Mouse (Mus musculus) neural tube, embryonic 14.5 days (tissue): Measurements from ENCODE around the gene Hmx1. TPM values are rescaled to one million over a fixed set of nuclear protein-coding genes. Genes with fewer than 3 reads are reported as not detected.

Experiments used
- ATAC-seq: fragments of 200-750 bp; cut with Nextera tagmentation; 2 replicates; pipeline ENCODE4 v1.8.0; 2017; ENCODE audit warnings: low read depth, mild to moderate bottlenecking, moderate TSS enrichment, moderate library complexity
- H3K27ac ChIP-seq: fragments of 300-500 bp; sonication (generic); 2 replicates; pipeline ENCODE4 v1.5.1; 2014; ENCODE audit warnings: low read depth, mild to moderate bottlenecking, control low read depth, low read length, moderate library complexity, mixed read lengths
- H3K27me3 ChIP-seq: fragments of 300-500 bp; sonication (generic); 2 replicates; pipeline ENCODE4 v1.6.1; 2014; ENCODE audit warnings: low read length; ENCODE audit not compliant: control insufficient read depth, insufficient read depth
- H3K36me3 ChIP-seq: fragments of 300-500 bp; sonication (generic); 2 replicates; pipeline ENCODE4 v1.6.1; 2014; ENCODE audit warnings: low read length, mixed read lengths; ENCODE audit not compliant: control insufficient read depth, insufficient read depth
- H3K4me1 ChIP-seq: fragments of 300-500 bp; sonication (generic); 2 replicates; pipeline ENCODE4 v1.6.1; 2014; ENCODE audit warnings: low read length; ENCODE audit not compliant: control insufficient read depth, insufficient read depth
- H3K4me2 ChIP-seq: fragments of 300-500 bp; sonication (generic); 2 replicates; pipeline ENCODE4 v1.6.1; 2014; ENCODE audit warnings: mild to moderate bottlenecking, low read depth, low read length, control low read depth
- H3K4me3 ChIP-seq: fragments of 300-500 bp; sonication (generic); 2 replicates; pipeline ENCODE4 v1.5.1; 2014; ENCODE audit warnings: low read depth, low read length, control low read depth, mixed read lengths
- H3K9ac ChIP-seq: fragments of 300-500 bp; sonication (generic); replicated peaks from 2 replicates; pipeline ENCODE4 v1.6.1; 2014; ENCODE audit warnings: low read depth, mild to moderate bottlenecking, control low read depth, low read length, mixed read lengths
- H3K9me3 ChIP-seq: fragments of 300-500 bp; sonication (generic); 2 replicates; pipeline ENCODE4 v1.6.1; 2016; ENCODE audit warnings: low read length; ENCODE audit not compliant: control insufficient read depth
- WGBS: fragments of 180-500 bp; shearing (Covaris S2); extraction: QIAGEN DNeasy Blood & Tissue Kit; methylation state at CpG from one replicate; pipeline ENCODE4 v1.1.7; 2014; 5-methylcytosine and 5-hydroxymethylcytosine counted together
- polyA plus RNA-seq: library from polyadenylated mRNA; unstranded; fragments of >200 nt; fragmentation: Nextera tagmentation; extraction: Ambion mirVana; gene quantifications from 2 replicates; pipeline ENCODE4 v1.2.1, GENCODE M21; 2014

The Hmx1 gene
- 0.17 and 3.3 TPM in 2 replicates for polyA plus RNA-seq

DNA sequence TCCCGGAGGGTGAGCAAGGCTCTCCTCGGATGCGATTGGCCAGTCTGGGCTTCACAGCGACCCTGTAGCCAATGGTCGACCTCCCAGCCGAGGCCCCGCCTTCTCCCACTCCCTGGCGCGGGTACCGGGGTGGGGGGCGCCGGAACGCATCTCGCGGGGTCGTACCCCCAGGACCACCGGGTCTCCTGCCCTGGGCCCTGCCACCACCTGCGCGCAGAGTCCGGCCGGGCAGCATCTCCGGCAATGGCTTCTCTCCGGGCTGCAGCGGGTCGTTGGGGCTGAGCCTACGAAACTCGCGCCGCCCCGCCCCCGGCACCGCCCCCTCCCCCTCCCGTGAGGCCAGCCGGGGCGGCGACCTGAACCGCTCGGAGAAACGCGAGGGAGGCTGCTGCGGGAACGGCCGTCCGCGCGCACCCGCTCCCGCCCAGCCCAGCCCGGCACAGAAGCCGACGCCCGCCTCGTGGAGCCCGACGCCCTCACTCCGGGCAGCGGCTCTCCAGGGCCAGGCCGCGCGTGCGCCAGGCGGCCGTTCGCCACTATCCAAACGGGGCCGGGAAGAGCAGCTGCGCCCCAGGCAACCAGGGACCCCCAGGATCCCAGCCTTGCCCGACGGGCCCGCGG, at the start of gene Hmx1:
Gene Hmx1, plus strand, starts transcription at position 618 of the 621 bp plus-strand sequence.
- under 1% methylated on average over 53 of the region's 71 CpGs for WGBS

DNA sequence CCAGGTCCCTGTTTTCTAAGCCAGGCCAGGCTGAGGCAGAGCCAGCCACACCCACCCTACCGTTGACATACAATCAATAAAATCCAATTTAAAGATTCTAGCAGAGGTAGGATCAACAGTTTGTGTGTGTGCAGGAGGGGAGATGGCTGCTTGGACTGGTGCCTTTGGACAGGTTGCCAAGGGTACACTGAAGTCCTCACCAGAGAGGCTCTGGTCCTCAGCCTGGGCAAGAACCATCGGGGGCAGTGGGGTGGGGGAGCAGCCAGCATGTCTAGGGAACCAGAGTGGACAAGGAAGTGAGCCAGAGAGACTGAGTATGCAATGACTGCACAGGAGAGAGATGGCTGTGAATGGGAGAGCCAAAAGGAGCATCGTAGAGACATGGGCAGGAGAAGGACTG, 43.8 kb upstream of the Hmx1 start:
- Histone ChIP-seq H3K9ac (no peak overlapping the region), H3K4me1 (no peaks in the 10 kb centered on the region), H3K36me3 (no peaks in the 10 kb centered on the region), H3K27me3 (no peaks in the 10 kb centered on the region), H3K4me2 (no peak overlapping the region), H3K27ac (no peak overlapping the region), H3K9me3 (no peaks in the 10 kb centered on the region), H3K4me3 (no peak overlapping the region)
- WGBS: 78% methylated on average over 3 of the region's 3 CpGs
- ATAC-seq: no peak

More for the DNA sequence above, at the start of gene Hmx1:
- Histone ChIP-seq H3K9me3 (no peaks in the 10 kb centered on the region), H3K4me2 (peak within 1 kb of the TSS; percentile 41), H3K4me1 (no peaks in the 10 kb centered on the region), H3K36me3 (no peaks in the 10 kb centered on the region), H3K9ac (no peak within 1 kb of the TSS), H3K27me3 (peaks cover 95% of the 10 kb centered on the region), H3K4me3 (peak within 1 kb of the TSS; percentile 26), H3K27ac (no peak within 1 kb of the TSS)
- peak; percentile 83 for ATAC-seq

DNA sequence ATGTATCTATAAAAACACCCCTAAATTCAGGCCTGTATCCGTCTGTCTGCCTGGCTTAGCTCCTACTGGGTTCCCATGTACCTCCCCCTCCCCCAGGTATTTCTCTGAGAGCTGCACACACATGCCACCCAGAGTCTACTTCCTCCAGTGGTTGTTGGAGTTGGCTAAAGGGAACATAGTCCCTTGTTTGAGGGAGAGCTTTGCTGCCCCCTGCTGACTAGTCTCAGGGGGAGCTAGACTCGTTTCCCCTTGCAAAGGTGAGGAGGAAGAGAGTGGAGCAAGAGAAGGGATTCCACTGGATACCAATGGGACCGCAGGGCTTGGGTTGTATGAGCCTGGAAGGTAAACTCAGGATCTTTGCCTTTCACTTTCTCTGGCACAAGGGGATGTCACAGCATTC, 40.1 kb upstream of the Hmx1 start:
- WGBS: 16% methylated on average over 3 of the region's 3 CpGs
- Histone ChIP-seq H3K27me3 (no peaks in the 10 kb centered on the region), H3K4me1 (no peaks in the 10 kb centered on the region), H3K4me3 (no peak overlapping the region), H3K27ac (no peak overlapping the region), H3K4me2 (no peak overlapping the region), H3K9ac (no peak overlapping the region), H3K36me3 (no peaks in the 10 kb centered on the region), H3K9me3 (no peaks in the 10 kb centered on the region; the same call in 1 of the 2 replicates)
- peak; percentile 46; the same call in 1 of the 2 replicates for ATAC-seq

DNA sequence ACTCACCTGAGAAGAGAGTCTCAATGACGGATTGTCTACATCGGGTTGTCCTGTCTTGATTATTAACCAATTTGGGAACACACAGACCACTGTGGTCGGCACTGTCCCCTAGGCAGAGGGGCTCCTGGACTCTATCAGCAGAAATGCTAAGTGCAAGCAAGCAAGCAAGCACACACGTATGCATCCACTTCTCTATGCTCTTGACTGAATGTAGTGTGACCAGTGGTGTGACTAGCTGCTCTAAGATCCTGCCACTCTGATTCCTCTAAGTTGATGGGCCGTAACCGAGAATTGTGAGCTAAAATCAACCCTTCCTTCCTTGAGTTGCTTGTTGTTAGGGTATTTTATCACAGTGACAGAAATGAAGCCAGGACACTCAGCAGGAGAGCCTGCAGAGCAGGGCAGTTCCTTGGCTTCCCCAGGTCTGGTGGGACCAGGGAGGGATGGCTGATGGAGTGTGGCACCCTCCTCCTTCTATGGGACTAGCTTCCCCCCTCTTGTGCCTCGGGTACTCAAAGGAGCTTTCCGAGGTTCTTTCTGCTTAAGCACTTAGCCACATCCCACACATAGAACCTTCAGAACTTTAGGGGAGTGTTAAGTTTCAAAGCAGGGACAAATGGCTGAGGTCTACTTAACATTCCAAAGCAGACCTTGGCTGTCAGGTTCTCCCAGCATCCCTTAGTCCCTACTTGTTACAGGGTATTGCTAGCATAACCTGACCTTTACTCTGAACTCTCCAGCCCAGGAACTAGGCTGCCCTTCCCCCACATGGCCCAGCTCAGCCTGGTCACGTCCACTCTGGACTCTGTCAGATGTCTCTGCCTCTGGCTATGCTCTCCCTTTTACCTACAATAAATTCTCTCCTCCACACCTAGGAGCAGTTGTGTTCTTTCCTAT, 31.1 kb upstream of the Hmx1 start:
- no peaks in the 10 kb centered on the region for H3K36me3 ChIP-seq
- 59% methylated on average over 9 of the region's 9 CpGs for WGBS
- H3K4me1 ChIP-seq: no peaks in the 10 kb centered on the region
- no peak overlapping the region for H3K4me2 ChIP-seq
- H3K9ac ChIP-seq: no peak overlapping the region
- H3K27ac ChIP-seq: no peak overlapping the region
- ATAC-seq: no peak
- H3K9me3 ChIP-seq: no peaks in the 10 kb centered on the region; the same call in 1 of the 2 replicates
- H3K4me3 ChIP-seq: no peak overlapping the region
- H3K27me3 ChIP-seq: no peaks in the 10 kb centered on the region; the same call in 1 of the 2 replicates

DNA sequence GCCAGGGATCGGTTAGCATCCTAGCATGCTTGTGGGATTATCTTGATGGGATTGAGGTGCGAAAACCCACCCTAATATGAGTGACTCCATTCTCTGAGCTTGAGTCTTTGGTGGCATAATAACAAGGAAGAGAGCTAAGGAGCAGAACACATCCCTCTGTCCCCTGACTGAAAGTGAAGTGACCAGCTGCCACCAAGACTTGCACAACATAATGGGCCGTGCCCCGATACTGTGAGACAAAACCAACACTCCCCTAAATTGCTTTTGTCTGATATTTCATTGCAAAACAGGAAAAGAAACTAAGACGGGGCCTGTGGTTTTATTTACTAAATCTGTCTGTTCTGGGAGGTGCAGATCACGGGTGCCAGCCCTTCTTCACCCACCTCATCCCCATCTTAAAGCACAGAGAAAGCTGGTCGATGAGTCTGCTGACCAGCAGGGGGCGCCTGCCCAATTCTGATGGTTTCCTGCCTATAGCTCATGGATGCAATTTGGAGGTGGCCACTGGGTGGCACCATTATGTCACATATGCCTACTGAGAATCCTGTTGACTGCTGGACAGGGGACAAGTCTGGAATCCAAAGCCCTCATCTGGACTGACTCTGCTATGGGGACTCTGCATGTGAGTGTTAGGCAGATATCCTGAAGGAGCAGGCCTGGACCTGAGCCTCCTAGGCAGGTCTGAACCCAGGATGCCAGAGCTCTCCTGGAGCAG, 27.2 kb upstream of the Hmx1 start:
- peak; percentile 80; the same call in 1 of the 2 replicates for ATAC-seq
- no peaks in the 10 kb centered on the region for H3K4me1 ChIP-seq
- no peak overlapping the region for H3K4me2 ChIP-seq
- no peaks in the 10 kb centered on the region for H3K36me3 ChIP-seq
- H3K9me3 ChIP-seq: no peaks in the 10 kb centered on the region
- H3K4me3 ChIP-seq: no peak overlapping the region
- H3K27me3 ChIP-seq: no peaks in the 10 kb centered on the region
- no peak overlapping the region for H3K27ac ChIP-seq
- 51% methylated on average over 8 of the region's 8 CpGs for WGBS
- H3K9ac ChIP-seq: no peak overlapping the region

DNA sequence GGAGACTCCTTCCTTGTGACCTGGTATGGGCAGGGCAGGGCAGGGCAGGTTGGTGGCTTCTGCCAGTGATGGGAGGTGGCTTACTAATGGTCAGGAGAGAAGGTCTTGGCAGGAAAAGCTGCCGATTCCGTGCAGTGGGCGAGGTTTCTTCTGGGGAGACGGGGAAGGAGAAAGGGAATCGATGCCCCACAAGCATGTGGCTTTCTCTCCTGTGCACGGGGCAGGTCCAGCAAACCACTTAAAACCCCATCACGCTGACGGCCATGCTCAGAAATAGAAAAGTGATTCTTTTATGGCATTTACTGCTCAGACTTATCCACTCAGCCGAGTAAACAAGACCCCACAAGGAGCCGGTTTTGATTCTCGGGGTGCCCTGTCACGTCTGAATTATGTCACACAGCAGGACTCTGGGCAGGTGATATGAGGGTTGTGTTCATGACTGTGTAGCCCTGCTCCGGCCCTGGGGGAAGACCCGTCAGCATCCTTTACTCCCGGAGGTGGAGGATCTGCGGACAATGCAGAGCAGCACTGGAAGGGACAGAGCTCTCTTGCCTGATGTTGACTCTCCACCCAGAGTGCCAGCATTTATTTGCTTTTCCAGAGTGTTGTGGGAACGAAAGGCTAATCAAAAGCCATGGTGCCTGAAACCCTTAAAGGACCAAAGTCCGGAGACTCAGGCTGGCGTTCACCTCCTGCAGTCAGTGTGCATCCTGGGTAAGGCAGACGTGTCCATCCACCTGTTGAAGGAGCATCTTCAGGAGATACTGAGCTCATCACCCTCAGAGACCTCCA, 22.5 kb upstream of the Hmx1 start:
- ATAC-seq: no peak
- H3K4me1 ChIP-seq: no peaks in the 10 kb centered on the region
- 68% methylated on average over 20 of the region's 20 CpGs for WGBS

DNA sequence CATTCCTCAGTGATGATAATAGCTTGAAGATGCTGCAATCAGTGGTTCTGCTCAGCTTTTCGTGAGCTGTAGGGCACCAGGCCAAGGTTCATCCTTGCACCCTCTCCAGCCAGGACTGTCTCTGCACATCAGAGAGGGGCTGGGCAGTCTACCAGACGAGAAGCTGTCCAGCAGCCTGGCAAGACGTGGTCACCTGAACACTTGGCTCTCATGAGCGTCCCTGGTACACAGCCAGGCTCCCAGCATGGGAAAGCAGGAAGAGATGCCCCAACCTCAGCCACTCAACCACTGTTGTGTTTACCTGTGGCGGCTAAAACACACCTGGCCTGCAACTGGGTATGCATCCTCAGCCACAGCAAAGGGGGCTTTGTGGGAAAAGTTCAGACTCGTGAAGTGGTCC, 20.0 kb upstream of the Hmx1 start:
- WGBS: 80% methylated on average over 6 of the region's 6 CpGs

More for the DNA sequence above, 22.5 kb upstream of the Hmx1 start:
- Histone ChIP-seq H3K9ac (no peak overlapping the region), H3K4me3 (no peak overlapping the region), H3K9me3 (no peaks in the 10 kb centered on the region), H3K27ac (no peak overlapping the region), H3K36me3 (no peaks in the 10 kb centered on the region), H3K27me3 (no peaks in the 10 kb centered on the region), H3K4me2 (no peak overlapping the region)

DNA sequence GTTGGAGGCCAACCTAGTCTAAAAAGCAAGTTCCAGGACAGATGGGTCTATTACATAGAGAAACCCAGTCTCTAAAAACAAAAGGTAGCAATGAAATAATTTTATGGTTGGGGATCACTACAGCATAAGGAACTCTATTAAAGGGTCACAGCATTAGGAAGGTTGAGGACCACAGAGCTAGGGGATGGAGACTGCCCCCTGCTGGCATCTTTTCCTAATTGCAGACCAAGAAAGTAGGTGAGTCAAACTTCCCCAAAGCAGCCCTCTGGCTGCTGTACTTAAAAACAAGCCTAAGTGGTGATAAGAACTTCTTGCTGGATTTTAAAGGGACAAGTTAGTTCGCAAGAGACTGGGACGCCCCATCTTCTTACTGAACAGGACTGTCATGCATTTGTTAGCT, 9.8 kb upstream of the Hmx1 start:
- 64% methylated on average over 2 of the region's 2 CpGs for WGBS
- Histone ChIP-seq H3K4me3 (no peak overlapping the region), H3K4me2 (no peak overlapping the region), H3K9me3 (no peaks in the 10 kb centered on the region), H3K27me3 (peaks cover 45% of the 10 kb centered on the region), H3K27ac (no peak overlapping the region), H3K9ac (no peak overlapping the region), H3K36me3 (no peaks in the 10 kb centered on the region), H3K4me1 (no peaks in the 10 kb centered on the region)
- ATAC-seq: no peak

More for the DNA sequence above, 20.0 kb upstream of the Hmx1 start:
- Histone ChIP-seq H3K27ac (no peak overlapping the region), H3K4me1 (no peaks in the 10 kb centered on the region), H3K27me3 (peaks cover 4% of the 10 kb centered on the region; the same call in 1 of the 2 replicates), H3K4me3 (no peak overlapping the region), H3K4me2 (no peak overlapping the region), H3K9me3 (no peaks in the 10 kb centered on the region), H3K36me3 (no peaks in the 10 kb centered on the region), H3K9ac (no peak overlapping the region)
- no peak for ATAC-seq
